Mouse (Mus musculus) lung, postnatal 10 days (tissue): ENCODE measurements around the gene Ccdc148.
A peak's percentile ranks its signal among the peaks of the same experiment; 100 is the strongest.

Experiments
- DNase-seq: peaks from one replicate; pipeline ENCODE4 v3.0.0; 2021

Ccdc148 gene

DNA sequence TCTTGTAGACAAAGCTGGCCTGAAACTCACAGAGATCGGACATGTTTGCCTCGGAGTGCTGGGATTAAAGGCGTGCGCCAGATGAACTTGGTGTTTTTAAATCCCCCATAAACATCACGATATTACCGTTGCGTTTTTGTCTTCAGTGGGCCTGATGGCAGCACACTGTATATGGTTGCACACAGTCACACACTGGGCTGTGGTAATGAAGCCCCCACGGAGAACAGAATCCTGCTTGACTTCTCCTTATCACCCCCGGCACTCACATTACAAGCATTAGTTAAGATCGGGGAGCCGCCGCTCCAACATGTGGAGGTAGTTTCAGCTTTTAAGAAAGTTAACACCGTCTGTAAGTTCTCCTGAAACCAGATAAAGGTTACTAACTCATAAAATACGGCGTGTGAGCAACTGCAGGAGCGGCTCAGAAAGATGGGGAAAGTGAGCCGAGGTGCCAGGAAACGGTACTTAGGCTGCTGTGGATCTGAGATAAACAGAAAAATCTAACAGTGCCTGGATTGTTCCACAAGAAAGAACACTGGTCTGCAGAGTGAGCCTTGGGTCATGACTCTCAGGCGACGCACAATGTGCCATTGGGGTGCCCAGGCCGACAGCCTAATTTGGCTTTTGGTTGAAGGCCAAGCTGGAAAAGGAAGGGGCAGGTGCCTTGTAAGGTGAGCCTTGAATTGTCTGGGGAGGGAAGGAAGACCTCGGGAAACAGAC is 117.0 kb downstream of the Ccdc148 start:
- DNase-seq = no peak

- peak; percentile 22 for DNase-seq
These were observed 117.9 kb downstream of the Ccdc148 start for GRCm38 (mm10) chr2:59042616-59043015.

DNA sequence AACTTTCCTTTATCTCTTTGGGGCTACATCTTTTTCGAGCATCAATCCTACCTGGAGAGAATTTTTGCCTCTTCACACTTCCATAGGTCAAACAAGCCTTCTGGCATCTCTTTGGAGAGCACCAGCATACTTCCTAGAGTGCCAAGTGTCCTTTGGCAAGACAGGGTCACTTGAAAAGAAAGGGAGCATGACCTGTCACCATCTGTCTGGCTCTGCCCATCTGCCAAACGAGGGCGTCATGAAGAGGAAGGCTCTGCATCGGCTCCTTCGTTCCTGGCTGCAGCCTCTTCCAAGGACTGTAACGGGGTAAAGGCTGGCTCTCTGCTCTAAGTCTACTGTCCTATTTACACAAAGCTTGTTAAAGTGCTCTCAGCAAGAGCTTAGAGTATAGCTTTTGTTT is 124.0 kb downstream of the Ccdc148 start:
- no peak for DNase-seq

GRCm38 (mm10) chr2:59035206-59035605 is 125.3 kb downstream of the Ccdc148 start:
- no peak for DNase-seq

DNA sequence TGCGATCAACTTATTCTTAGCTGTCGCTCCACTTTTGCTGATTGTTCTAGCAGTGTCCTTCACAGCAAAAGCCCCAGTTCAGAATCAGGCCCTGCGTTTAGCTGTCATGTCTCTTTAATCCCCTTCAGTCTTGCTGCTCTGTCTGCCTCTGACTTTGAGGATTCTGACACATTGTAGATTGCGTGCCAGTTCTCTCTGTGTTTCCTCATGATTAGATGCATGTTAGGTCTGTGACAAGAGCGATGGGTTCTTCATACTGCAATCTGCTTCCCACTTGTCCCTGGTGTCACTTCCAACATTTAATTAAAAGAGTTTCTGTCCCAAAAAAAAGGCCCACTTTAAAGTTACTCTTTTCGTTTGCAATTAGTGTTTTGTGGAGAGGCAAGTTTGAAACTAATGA is 126.2 kb downstream of the Ccdc148 start:
- no peak for DNase-seq

GRCm38 (mm10) chr2:59024558-59024957 is 135.9 kb downstream of the Ccdc148 start:
- no peak for DNase-seq

DNA sequence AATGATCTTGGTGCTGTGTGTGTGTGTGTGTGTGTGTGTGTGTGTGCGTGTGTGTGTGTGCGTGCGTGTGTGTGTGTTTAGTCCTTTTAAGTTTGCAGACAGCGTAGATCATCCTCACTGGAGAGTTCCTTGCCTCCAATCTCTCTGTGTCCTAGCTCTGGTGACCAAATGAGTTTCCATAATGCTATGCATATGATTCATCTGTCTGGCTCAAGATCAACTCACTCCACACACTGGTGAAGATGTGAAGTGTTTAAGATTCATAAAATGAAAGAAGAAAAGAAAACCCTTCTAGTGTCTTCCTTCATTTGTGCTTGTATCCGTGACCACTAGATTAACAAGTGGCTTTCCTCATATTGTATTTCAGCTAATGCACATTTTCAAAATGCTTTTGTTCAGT is 153.1 kb downstream of the Ccdc148 start:
- no peak for DNase-seq

DNA sequence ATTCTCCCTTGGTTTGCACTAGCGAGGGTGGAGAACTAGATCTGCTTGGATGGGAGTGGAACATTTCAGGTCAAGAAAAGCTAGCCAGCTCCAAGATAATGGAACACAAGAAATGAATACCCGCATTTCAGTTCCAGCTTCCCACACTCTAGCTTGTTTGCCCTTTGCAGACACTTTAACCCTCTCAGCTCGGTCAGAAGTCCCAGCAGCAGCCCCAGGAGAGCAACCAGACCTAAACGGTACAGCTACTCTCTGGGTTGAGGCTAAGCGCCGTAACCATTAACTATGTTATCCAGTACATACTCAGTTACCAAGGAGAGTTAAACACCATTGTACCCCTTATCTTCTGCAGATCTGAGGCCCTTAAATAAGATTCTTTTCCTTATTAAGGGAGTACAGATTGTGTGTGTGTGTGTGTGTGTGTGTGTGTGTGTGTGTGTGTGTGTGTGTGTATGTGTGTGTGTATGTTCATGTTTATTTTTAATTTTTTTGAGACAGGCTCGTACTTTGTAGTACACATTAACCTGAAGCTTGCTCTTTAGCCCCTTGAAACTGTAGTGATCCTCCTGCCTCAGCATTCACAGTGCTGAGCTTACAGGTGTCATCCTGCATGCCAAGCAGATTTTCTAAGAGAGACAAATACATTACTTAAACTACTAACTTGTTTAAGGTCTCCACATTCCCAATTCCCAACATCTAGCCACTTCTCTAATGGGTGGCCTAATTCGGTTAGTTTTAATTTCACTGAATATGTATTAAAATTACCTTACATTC is 153.7 kb downstream of the Ccdc148 start:
- DNase-seq = no peak

- DNase-seq = no peak
These were observed 163.3 kb downstream of the Ccdc148 start for GRCm38 (mm10) chr2:58997151-58997550.

DNA sequence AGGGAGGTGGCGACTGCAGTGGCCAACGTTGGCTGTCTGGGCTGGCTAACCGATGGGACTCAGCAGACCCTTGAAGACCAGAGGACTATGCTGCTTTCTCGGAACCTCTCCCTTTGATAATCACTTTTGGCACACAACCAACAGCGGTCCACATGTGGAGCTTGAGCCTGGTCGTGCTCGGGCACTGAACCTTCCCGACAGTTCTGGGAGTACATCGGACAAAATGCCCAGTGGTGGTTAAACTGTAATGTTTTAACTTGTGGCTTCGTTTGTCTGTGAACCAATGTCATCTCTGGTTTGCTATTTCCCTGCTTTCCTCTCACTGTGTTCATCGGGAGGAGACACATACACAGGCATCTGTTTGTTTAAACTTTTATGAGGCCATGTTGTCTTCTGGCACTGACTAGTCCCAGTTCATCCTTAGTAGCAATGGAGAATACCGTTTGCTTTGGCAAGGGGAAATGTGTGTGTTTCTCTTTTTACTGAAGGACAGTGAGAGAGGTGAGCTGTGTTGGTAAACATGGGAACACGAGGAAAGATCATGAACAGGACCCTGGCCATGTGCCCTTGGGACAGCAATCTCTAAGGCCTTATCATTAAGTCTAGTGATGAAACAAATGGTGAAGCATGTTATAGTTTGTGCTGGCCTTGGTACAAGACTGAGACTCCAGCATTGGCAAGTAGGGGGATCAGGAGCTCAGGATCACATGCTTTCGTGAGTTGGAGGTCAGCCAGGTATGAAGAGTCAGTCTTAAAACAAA is 167.9 kb downstream of the Ccdc148 start:
- peak; percentile 28 for DNase-seq

DNA sequence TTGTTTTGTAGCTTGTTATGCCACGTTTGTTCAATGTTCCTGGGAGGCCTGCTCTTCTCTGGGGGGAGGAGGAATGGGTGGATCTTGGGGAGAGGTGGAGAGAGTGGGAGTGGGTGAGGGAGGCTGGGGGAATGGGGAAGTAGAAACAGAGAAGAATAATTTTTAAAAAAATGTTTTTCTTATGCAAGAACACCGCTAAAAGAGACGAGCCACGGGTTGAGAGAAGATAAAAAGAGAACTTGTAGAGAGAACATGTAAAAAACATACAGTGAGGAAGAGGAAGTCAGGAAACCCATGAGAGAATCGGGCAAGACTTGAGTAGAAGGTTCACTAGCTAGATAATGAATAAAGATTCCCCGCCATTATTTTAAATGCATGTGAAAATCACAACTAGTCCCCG is 182.4 kb downstream of the Ccdc148 start:
- DNase-seq = no peak

DNA sequence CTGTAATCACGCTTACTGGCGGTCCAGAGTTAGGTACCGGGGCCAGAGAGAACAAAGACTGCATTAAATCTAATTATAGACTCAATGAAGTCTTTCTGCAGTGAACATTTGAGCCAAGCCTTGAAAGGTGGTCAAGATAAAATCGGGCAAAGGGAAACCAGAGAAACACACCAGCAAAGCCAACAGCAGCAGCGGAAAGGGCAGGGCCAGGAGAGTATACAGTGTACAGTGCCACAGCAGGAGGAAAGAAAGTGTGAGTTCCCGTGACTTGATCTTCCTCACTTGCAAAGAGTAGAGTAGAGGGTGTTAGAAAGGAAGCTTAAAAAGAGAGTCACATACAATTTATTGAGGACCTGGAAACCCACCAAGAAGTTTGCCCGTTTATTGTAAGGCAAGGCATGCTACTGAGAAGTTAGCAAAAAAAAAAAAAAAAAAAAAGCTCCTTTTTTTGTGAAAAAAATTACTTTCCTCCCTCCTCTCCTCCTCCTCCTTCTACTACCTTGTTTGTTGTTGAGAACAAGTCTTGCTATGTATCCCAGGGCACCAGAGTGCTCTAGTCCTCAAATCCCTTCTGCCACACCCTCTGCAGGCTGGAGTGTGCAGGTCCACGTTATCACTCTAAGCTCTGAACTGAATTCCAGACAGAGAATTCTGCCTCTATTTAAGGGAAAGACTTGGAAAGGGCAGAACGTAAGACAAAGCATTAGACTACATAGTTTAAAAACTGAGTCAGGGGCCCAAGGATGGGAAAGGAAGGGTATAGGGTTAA is 188.8 kb downstream of the Ccdc148 start:
- no peak for DNase-seq

GRCm38 (mm10) chr2:58956770-58957300 is 203.6 kb downstream of the Ccdc148 start:
- DNase-seq = no peak

GRCm38 (mm10) chr2:58956351-58956750 is 204.1 kb downstream of the Ccdc148 start:
- no peak for DNase-seq

GRCm38 (mm10) chr2:58952101-58952500 is 208.4 kb downstream of the Ccdc148 start:
- no peak for DNase-seq

DNA sequence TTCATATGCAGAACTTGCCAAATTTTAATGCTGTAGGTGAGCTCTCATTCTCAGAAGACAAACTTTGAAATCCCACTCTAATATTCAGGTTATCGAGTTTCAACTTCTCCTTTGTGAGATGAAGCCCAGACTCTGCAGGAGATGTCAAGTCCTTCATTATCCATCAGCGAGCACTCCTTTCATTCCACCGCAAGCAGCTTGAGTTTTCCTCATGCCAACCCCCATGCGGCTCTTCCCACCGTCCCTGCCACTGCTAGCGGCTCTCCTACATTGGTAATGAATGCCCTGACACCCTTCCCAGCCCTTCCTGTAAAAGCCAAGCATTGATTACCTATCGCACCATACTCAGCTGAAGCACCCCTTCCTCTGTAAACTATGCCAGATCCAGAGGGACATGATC is 211.7 kb downstream of the Ccdc148 start:
- no peak for DNase-seq

- DNase-seq = no peak
These were observed 219.1 kb downstream of the Ccdc148 start for GRCm38 (mm10) chr2:58941361-58941760.

GRCm38 (mm10) chr2:58925551-58925950 is 234.9 kb downstream of the Ccdc148 start:
- DNase-seq = no peak

- DNase-seq = no peak
These were observed 242.1 kb downstream of the Ccdc148 start for GRCm38 (mm10) chr2:58918351-58918750.

- DNase-seq = no peak
These were observed 248.1 kb downstream of the Ccdc148 start for GRCm38 (mm10) chr2:58912339-58912738.

DNA sequence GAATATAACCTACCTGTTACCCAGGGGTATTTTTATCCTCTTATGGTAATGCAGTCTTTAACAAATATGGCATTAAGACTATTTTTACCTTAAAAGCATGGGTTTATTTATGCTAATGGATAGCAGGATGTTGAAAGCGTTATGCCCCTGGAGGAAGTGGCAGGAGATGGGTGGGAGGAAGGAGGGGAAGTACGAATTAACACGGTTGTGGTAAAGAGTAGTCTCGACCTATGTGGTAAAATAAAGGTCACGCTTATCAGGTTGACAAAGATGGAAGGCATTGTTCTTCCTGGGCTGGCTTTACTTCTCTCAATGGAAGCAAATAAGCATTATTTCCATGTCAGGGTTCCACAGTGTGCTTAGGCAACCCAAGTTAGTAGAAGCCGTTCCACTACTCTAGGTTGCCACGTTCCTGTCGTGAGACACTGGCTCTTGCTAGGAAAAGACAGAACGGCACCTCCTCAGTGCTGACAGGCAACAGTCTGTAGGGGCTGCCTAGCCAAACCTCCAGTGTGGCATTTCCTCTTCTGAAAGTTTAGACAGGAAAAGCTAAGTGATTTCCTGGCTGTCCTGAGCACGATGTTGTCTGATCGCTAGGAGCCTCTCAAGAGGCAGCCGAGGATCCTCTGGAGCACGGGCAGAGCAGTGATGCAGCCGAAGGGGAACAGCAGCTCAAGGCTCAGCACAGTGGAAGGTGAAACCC is 253.5 kb downstream of the Ccdc148 start:
- peak; percentile 22 for DNase-seq

DNA sequence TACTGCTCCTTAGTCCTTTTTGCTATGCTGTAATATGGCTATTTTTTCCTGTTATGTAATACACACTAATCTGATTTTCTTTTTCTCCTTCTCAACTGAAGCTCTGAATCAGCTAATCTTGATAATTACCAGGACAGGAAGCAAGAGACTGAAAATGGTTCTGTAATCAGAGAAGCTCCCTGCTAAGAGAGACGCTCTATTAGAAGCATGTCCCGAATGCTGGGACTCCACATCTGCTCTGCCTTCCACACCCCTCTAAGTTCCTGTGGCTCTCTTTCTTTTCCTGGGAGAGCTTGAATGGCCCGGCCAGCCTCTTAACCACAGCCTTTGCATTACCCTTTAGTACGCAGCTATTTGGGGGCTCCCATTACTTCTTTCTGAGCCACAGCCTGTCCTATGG is 255.4 kb downstream of the Ccdc148 start:
- DNase-seq = no peak
